Mouse (Mus musculus) 3134 (cell line): ENCODE measurements at regions not wholly inside any gene's neighbourhood (a gene's known extent, or its start where the extent isn't known, plus 50 kb on each side); places are given as distances from the start of the nearest gene placed in this dataset.
"Not testable (repeated sequence)": the region's sequence is repeated elsewhere in the genome, so short reads cannot be mapped to it uniquely, and the experiment has no call there.

ENCODE experiments used
- DNase-seq: peaks from one replicate; pipeline ENCODE4 v3.0.0-alpha.2; 2011; ENCODE audit warnings: low spot score; ENCODE audit not compliant: insufficient read length; ENCODE audit errors: extremely low read depth

GRCm38 (mm10) chr10:96240591-96240990 is 104.2 kb downstream of the Gm5426 start:
- no peak for DNase-seq

DNA sequence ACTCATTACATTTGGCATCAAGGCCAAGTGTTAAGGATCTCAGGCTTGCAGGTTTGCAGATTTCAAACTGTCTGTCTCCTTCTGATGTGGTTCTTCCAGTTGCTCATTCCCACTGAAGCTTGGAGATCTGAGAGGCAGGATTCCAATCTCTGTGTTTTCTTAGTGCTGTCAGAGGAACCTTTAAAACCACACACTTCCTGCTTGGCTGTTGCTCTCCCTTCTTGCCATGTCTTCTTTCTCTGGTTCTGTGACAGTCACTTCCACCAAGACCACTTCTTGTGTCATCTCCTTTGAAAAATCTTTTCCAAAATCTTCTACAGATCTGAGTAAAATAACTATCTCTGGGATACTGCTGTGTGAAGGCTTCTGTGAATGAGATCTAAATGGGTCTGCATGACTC is 117.3 kb downstream of the Gm5426 start:
- DNase-seq: no peak

DNA sequence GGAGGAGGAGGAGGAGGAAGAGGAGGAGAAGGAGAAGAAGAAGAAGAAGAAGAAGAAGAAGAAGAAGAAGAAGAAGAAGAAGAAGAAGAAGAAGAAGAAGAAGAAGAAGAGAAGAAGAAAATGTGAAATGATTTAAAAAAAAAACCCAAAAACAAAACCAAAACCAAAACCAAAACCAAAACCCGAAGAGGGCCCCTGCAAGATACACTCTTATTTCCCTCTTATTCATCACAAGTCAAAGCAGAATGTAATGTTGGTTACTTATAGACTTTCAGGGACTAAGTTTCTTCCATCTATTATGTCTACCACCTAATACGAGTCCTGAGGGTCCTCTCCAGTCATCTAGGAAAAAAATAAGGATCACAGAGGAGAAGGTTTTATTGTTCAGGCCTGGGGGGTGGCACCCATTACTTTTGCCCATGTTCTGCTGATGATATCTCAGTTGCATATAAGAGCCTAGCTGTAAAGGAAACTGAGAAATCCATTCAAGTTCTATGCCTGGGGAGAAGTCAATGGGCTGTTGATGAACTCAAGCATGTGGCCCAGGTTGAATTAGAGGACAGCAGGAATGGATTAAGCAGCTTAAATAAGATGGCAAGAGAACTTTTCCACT is 118.0 kb downstream of the Gm5426 start:
- DNase-seq: no peak

DNA sequence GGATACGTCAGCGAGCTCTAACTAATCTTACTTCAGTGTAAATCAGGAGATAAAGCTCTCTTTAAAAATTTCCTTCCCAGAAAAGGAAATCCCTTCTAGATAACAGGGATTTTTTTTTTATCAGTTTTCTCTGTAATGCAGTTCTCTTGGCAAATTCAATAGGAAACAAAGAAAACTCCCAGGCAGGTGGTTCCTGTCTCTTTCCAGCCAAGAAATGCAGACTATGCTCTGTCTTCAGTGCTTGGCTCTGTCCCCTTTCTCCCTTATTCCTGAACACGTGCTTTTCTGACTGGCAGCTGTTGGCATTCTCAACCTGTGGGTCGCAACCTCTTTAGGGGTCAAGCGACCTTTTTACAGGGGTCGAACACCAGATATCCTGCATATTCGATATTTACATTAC is 121.5 kb downstream of the Gm5426 start:
- no peak for DNase-seq

DNA sequence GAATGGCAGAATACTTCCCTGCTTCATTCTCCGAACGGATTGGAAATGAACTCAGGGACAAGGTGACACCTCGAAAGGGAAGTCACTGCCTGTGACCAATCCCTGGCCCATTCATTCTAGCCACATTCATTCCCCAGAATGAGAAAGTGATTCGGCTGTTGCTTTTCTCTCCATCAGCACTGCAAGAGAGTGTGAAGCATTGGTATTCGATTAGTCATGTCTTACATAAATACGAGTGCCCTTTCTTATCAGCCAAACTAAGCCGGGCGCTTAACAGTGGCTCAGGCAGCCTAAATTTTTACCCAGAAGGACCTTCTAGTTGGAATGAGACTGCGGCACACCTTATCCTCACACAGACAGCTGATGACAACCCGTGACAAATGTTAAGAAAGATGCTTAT is 122.8 kb downstream of the Gm5426 start:
- DNase-seq: no peak

DNA sequence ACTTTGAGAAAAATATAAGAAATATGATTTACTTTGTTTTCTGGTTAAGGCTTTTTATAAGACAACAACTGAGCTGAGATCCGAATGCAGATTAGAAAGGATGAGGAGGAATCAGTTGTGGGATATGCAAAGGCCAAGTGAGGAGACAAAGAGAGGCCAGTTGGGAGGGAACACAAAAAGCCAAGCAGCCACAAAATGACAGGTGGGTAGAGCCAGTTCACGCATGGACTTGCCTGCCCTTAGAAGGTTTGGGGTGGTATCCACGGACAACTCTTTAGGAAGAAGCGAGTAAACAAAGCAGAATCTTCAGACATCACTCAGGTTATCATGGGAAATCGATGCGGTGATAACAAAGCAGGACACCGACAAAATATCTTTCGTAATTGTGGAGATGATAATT is 123.2 kb downstream of the Gm5426 start:
- DNase-seq: no peak

- DNase-seq: no peak
Observed at GRCm38 (mm10) chr10:96263544-96263943, 127.1 kb downstream of the Gm5426 start.

GRCm38 (mm10) chr10:96264433-96264832 is 128.0 kb downstream of the Gm5426 start:
- no peak for DNase-seq

DNA sequence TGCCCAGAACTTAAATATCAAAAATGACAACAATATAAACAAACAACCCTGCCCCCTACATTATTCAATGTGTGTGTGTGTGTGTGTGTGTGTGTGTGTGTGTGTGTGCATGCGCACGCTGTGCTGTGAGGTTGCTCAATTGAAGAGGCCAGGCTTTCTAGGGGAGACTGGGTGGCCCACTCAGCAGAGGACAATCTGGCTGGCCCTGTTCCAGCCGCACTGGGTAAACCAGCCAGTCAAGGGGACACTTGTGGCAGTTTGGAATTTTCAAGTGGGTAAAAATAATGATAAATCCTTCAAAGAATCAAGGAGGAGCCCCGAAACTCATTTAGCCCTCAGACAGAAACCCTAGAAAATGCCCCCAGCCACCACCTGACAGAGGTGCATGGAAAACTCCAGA is 128.5 kb downstream of the Gm5426 start:
- no peak for DNase-seq

DNA sequence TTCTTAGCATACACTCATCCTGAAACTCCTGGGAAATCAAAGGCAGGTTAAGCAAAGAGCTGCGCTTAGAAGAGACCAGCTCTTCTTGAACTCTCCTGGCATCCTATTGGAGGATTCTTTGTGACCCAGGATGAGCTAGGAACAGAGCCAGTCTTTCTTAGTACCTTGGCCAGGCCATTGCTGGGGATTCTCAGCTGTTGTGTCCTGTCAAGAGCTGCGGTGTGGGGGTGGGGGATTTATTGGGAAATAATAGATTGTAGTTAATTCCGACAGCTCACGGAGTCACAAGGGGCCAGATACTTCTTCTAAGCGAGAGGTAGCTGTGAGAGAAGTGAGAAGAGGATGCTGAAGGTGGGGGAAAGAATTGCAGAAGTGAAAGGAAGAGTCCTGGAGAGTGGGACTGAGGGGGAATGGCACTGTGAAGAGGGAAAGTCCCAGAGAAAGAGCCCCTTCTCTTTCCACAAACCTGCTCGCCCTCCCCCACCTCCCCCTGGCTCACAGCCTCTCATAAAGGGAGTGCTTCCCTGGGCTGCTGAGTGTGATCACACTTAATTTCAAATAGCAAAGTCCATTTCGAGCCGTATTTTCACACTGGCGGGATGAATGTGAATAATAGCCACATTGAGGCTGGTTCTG is 129.8 kb downstream of the Gm5426 start:
- DNase-seq: no peak

- DNase-seq: no peak
Observed at GRCm38 (mm10) chr10:96267603-96268002, 131.2 kb downstream of the Gm5426 start.

DNA sequence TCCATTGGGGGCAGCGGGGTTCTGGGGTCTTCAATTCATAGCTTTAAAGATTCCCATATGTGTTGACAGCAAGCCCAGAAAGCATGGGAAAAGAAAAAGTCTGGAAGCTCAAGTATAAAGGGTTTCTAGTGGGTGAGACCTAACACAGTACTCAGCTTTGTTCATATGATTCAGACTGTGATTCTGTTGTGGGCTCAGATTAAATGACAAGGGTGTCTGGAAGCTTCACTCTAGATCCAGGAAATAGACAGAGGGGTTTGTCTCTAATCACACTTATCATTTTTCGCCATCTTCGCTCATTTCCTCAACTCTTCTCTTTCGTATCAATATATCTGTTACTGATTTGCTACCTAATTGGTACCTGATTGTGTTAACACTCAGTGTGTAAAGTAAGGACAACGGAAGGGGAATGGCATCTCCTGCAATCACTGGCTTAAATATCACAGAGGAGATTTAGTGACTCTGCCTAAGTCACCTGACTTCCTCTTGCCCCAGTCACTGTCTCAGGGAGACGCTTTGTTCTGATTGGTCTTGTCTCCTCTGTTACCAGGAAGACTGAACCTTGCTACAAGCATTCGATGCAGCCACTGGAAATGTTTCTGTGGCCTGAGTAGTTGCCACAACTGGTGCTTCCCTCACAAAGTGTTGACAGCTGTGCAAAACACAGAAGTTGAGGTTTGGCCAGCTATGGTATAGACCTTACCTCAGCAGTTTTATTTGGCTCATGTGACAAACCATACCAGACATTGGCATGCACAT is 137.4 kb downstream of the Gm5426 start:
- DNase-seq: no peak

DNA sequence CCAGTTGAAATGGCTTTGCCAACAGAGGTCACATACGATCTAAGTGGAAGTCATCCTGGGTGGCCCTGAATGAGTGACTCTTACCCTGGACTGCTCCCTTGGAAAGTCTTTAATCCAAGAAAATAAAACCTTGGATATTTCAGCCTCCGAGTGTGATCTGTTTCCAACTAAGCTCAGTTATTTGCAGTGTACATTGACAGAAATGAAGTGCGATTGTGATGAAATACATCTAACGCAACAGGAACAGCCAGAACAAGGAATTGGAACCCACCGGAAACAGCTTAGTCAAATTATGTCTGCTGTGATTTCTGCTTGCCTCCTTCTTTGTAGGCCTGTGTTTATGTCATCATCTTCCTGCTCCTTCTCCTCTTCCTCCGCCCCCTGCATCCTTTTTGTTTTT is 143.7 kb downstream of the Gm5426 start:
- DNase-seq: no peak

- DNase-seq: no peak
Observed at GRCm38 (mm10) chr10:96285407-96286093, 149.1 kb downstream of the Gm5426 start.

GRCm38 (mm10) chr10:96286094-96286485 is 149.7 kb downstream of the Gm5426 start:
- DNase-seq: no peak

GRCm38 (mm10) chr10:96289005-96289404 is 152.6 kb downstream of the Gm5426 start:
- not testable (repeated sequence) for DNase-seq

GRCm38 (mm10) chr10:96293622-96294021 is 157.2 kb downstream of the Gm5426 start:
- DNase-seq: no peak

DNA sequence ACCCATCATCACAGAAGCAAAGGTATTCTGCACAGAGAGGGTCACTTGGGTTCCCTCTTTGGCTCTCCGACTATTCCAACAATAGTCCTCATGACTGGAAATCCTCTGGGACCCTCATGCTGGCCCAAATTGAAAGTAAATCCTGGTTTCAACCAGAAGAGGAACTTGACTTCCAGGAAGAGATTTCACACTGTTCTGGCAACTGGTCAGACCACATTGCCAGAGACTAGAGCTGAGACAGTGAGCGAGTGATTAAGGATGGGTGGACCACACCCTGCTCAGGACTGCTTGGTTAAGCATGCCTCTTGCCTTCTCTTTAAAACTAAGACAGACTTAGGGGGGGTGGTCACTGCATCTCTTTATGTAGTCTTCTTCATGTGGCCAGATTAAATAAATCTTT is 158.3 kb downstream of the Gm5426 start:
- no peak for DNase-seq

DNA sequence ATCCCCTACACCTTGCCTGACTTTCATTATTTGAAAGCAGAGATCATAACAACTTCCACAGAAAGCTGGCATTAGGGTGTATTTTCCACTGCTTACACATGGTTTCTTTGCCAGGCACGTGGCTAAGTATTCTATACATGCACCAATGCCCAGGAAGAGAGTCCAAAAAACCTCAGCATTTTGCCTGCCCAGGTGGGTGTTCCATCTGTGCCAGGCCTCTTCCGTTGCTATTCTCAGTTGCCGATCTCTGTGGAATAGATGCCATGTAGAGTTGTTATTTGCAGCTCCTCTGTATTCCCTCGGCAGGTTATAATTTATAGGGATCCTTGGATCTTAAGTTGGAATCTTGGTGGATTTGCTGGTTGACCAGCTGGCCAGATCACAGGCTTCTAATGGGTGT is 161.3 kb downstream of the Gm5426 start:
- no peak for DNase-seq

DNA sequence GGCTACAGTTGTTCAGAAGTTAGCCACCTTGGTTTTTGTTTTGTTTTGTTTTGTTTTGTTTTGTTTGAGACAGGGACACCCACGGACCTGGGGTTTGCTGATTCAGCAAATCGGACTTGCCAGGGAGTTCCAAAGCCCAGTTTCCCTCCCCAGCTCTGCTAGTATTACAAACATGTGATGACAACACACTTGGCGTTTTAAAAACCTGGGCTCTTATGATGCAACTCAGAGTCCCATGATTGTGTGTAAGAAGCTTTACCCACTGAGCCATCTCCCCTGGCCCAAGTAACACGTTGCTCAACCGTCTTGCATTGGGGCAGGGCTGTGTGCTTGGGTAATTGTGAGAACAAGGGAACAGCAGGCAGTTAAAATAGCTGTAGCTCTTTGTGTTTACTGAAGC is 162.2 kb downstream of the Gm5426 start:
- no peak for DNase-seq

GRCm38 (mm10) chr10:96305701-96306100 is 169.3 kb downstream of the Gm5426 start:
- no peak for DNase-seq
